In genomic region chr2:172998478-172998877, GRCm38 (mm10) we compare ENCODE assay signal across 27 mouse cellular contexts. TPM values are rescaled to one million over a fixed set of nuclear protein-coding genes. Genes with fewer than 3 reads are reported as not detected.
DNase-seq lines count a peak whose midpoint lies in the region; ATAC-seq lines count a peak whose summit lies in the region.
"Had no signal": no experiment of that assay in that cellular context is flagged by ENCODE, and none has a peak within 500 bp of the region (broad histone marks: within the 10 kb centered on the region; RNA-seq: fewer than 3 reads in every experiment).

No protein-coding gene starts in this region.

- H3K27me3 ChIP-seq in heart, embryonic 10.5 days (ENCODE audit: insufficient read depth, poor library complexity, severe bottlenecking) = no peaks in the 10 kb centered on the region
- no peaks in the 10 kb centered on the region for H3K27me3 ChIP-seq in kidney, embryonic 14.5 days (ENCODE audit: control insufficient read depth, insufficient read depth, low read length)

- peaks cover 26% of the 10 kb centered on the region for H3K4me1 ChIP-seq in heart, embryonic 10.5 days
- peaks cover 13% of the 10 kb centered on the region for H3K4me1 ChIP-seq in kidney, embryonic 14.5 days (ENCODE audit: control insufficient read depth, insufficient read depth, low read length)

- H3K9me3 ChIP-seq in heart, embryonic 10.5 days = no peaks in the 10 kb centered on the region
- H3K9me3 ChIP-seq in kidney, embryonic 14.5 days (ENCODE audit: control insufficient read depth, low read length) = no peaks in the 10 kb centered on the region
- H3K9me3 ChIP-seq: embryonic facial prominence, embryonic 15.5 days; forebrain, embryonic 10.5 days; G1E; hindbrain, embryonic 13.5 days had no signal

- WGBS in heart, embryonic 10.5 days = 62% methylated on average over 7 of the region's 7 CpGs
- WGBS in kidney, embryonic 14.5 days = 66% methylated on average over 7 of the region's 7 CpGs

- intact Hi-C loops in heart, postnatal 14 days (cut with DNase I) = loop anchor here (2.0 to 10.0 kb wide), 4 partner anchors 82 to 521 kb away; no protein-coding TSS in a partner anchor

- peaks cover 22% of the 10 kb centered on the region for H3K36me3 ChIP-seq in heart, embryonic 10.5 days
- H3K36me3 ChIP-seq in kidney, embryonic 14.5 days (ENCODE audit: control insufficient read depth, insufficient read depth, low read length) = peaks cover 10% of the 10 kb centered on the region

- no peak for ATAC-seq in kidney, embryonic 14.5 days (ENCODE audit: low FRiP score, low TSS enrichment)
- ATAC-seq: CD4-positive, CD25-positive, alpha-beta regulatory T cell, adult 4 months; forebrain, embryonic 14.5 days had no signal

- peak overlapping the region; percentile 6; the same call in 1 of the 2 replicates for H3K27ac ChIP-seq in heart, embryonic 10.5 days
- H3K27ac ChIP-seq in kidney, embryonic 14.5 days (ENCODE audit: low read depth, low read length) = no peak overlapping the region
- H3K27ac ChIP-seq: embryonic facial prominence, embryonic 15.5 days; forebrain, embryonic 10.5 days; gastrocnemius, adult 2 months; hindbrain, embryonic 13.5 days had no signal

- H3K4me2 ChIP-seq in kidney, embryonic 14.5 days (replicated peaks; ENCODE audit: low read depth, low read length) = no peak overlapping the region
- H3K4me2 ChIP-seq: embryonic facial prominence, embryonic 15.5 days; hindbrain, embryonic 13.5 days had no signal

- no peak overlapping the region for H3K4me3 ChIP-seq in heart, embryonic 10.5 days
- H3K4me3 ChIP-seq in kidney, embryonic 14.5 days (ENCODE audit: low read length) = no peak overlapping the region
- H3K4me3 ChIP-seq: embryonic facial prominence, embryonic 15.5 days; forebrain, embryonic 10.5 days; gastrocnemius, adult 2 months; hindbrain, embryonic 13.5 days had no signal

- no peak overlapping the region for H3K9ac ChIP-seq in kidney, embryonic 14.5 days (ENCODE audit: low read depth, low read length)
- H3K9ac ChIP-seq: embryonic facial prominence, embryonic 15.5 days; hindbrain, embryonic 13.5 days had no signal

- no peak for DNase-seq in heart, embryonic 10.5 days (ENCODE audit: low spot score)
- no peak for DNase-seq in heart, postnatal 14 days
- peak; percentile 72 for DNase-seq in kidney, adult 9 months
- peak; percentile 46 for DNase-seq in kidney, postnatal 10 days
- peak; percentile 75 for DNase-seq in yolk sac, embryonic 10.5 days (ENCODE audit: low spot score)
- no peak for DNase-seq in spleen, postnatal 14 days (ENCODE audit: low spot score in 2 of 2)
- DNase-seq: adrenal gland, adult 8-10 months; adrenal gland, postnatal 36 days; B cell, adult 2 months; cerebellum, adult 8-10 months; cerebellum, postnatal 14 days; embryo, embryonic 11 days; gastrocnemius, adult 2 months; gastrocnemius, postnatal 25 days; heart, postnatal 10 days had no signal

RNA-seq across cellular contexts. Expression of gene Rae1, which starts 1.4 kb away (rescaled TPM):
- 139 and 162 TPM in 2 replicates for polyA plus RNA-seq in heart, embryonic 10.5 days (2016; fragmentation: Nextera tagmentation; extraction: Ambion mirVana)
- 10 to 100 TPM; 29.6 to 32.7 TPM for total RNA-seq in heart, postnatal 14 days (2021)
- 131 and 155 TPM in 2 replicates for polyA plus RNA-seq in kidney, embryonic 14.5 days (2014; fragmentation: Nextera tagmentation; extraction: Ambion mirVana)

RNA-seq across cellular contexts. Expression of gene Spo11, which starts 21.0 kb away (rescaled TPM):
- polyA plus RNA-seq in heart, embryonic 10.5 days (2016; fragmentation: Nextera tagmentation; extraction: Ambion mirVana) = 0.06 and 0.20 TPM in 2 replicates
- under 1 TPM; 0.07 to 0.93 TPM for total RNA-seq in heart, postnatal 14 days (2021)
- 0.17 and 0.34 TPM in 2 replicates for polyA plus RNA-seq in kidney, embryonic 14.5 days (2014; fragmentation: Nextera tagmentation; extraction: Ambion mirVana)
- total RNA-seq: adrenal gland, adult 8-10 months; adrenal gland, postnatal 36 days; G1E; gastrocnemius, adult 2 months; gastrocnemius, postnatal 25 days; granulocyte monocyte progenitor cell, adult 5-6 weeks; heart, adult 8-10 months; heart, postnatal 10 days had no signal
- polyA plus RNA-seq: G1E; heart, embryonic 14.5 days had no signal

RNA-seq across cellular contexts. Expression of gene Rbm38, which starts 21.8 kb away (rescaled TPM):
- 156 and 188 TPM in 2 replicates for polyA plus RNA-seq in heart, embryonic 10.5 days (2016; fragmentation: Nextera tagmentation; extraction: Ambion mirVana)
- 100 to 1,000 TPM; 198 to 232 TPM for total RNA-seq in heart, postnatal 14 days (2021)
- polyA plus RNA-seq in kidney, embryonic 14.5 days (2014; fragmentation: Nextera tagmentation; extraction: Ambion mirVana) = 41.3 and 42.6 TPM in 2 replicates

RNA-seq across cellular contexts. Expression of gene Bmp7, which starts 58.4 kb away (rescaled TPM):
- polyA plus RNA-seq in heart, embryonic 10.5 days (2016; fragmentation: Nextera tagmentation; extraction: Ambion mirVana) = 49.5 and 70.0 TPM in 2 replicates
- total RNA-seq in heart, postnatal 14 days (2021) = 1 to 10 TPM; 1.7 to 2.6 TPM
- polyA plus RNA-seq in kidney, embryonic 14.5 days (2014; fragmentation: Nextera tagmentation; extraction: Ambion mirVana) = 49.3 and 54.2 TPM in 2 replicates
- total RNA-seq: common myeloid progenitor, adult 5-6 weeks; granulocyte monocyte progenitor cell, adult 5-6 weeks had no signal
- polyA plus RNA-seq: erythroblast, embryonic 14.5 days; G1E had no signal

Comparison
In these comparisons a context has a peak if more than half of its experiments do, and no peak if none do; other contexts are left out.
1. DNase-seq: peak in kidney, adult 9 months (single experiment), kidney, postnatal 10 days (single experiment) and yolk sac, embryonic 10.5 days (single experiment); none in heart, embryonic 10.5 days (single experiment), heart, postnatal 14 days (0 of 2) and spleen, postnatal 14 days (0 of 2).